Mouse (Mus musculus) layer of hippocampus, postnatal 14 days (tissue): Measurements from ENCODE around the gene Sh3gl3. TPM values are rescaled to one million over a fixed set of nuclear protein-coding genes. Genes with fewer than 3 reads are reported as not detected.
A peak's percentile ranks its signal among the peaks of the same experiment; 100 is the strongest.

Source experiments
- DNase-seq, 2 experiments: peaks; one replicate each; pipeline ENCODE4 v3.0.0; 2021 to 2022; ENCODE audit warnings: low spot score in 2 of 2, mixed read lengths in 1 of 2
- total RNA-seq, 2 experiments: library from RNA; stranded (reverse); gene quantifications; 2 replicates each; pipeline ENCODE4 v1.2.3; 2021

The Sh3gl3 gene
- total RNA-seq, 2 experiments from 2014 or later: 61.8 to 68.6 TPM

GRCm38 (mm10) chr7:82234010-82234897 is 60.6 kb downstream of the Sh3gl3 start:
- no peak for DNase-seq

- no peak for DNase-seq
Measured at GRCm38 (mm10) chr7:82234898-82235290, 61.3 kb downstream of the Sh3gl3 start.

GRCm38 (mm10) chr7:82235486-82235885 is 61.8 kb downstream of the Sh3gl3 start:
- no peak for DNase-seq

- DNase-seq: no peak
Measured at GRCm38 (mm10) chr7:82236152-82236898, 62.7 kb downstream of the Sh3gl3 start.

- DNase-seq: no peak
Measured at GRCm38 (mm10) chr7:82236899-82237162, 63.2 kb downstream of the Sh3gl3 start.

GRCm38 (mm10) chr7:82240424-82241240 is 67.0 kb downstream of the Sh3gl3 start:
- DNase-seq: no peak

- no peak for DNase-seq
Measured at GRCm38 (mm10) chr7:82244701-82245100, 71.1 kb downstream of the Sh3gl3 start.

- DNase-seq: no peak
Measured at GRCm38 (mm10) chr7:82248953-82249695, 75.5 kb downstream of the Sh3gl3 start.

GRCm38 (mm10) chr7:82253309-82253708 is 79.7 kb downstream of the Sh3gl3 start:
- no peak for DNase-seq

GRCm38 (mm10) chr7:82256936-82257335 is 83.3 kb downstream of the Sh3gl3 start:
- DNase-seq: no peak

- DNase-seq: no peak
Measured at GRCm38 (mm10) chr7:82257530-82257929, 83.9 kb downstream of the Sh3gl3 start.

- DNase-seq: peak; percentile 40 to 54
Measured at GRCm38 (mm10) chr7:82260210-82260609, 86.6 kb downstream of the Sh3gl3 start.

- DNase-seq: peak; percentile 54 to 66
Measured at GRCm38 (mm10) chr7:82263141-82263540, 89.5 kb downstream of the Sh3gl3 start.

GRCm38 (mm10) chr7:82264119-82264518 is 90.5 kb downstream of the Sh3gl3 start:
- no peak for DNase-seq

GRCm38 (mm10) chr7:82265365-82265764 is 91.7 kb downstream of the Sh3gl3 start:
- DNase-seq: no peak

- no peak for DNase-seq
Measured at GRCm38 (mm10) chr7:82269948-82270347, 96.3 kb downstream of the Sh3gl3 start.

GRCm38 (mm10) chr7:82271742-82272141 is 98.1 kb downstream of the Sh3gl3 start:
- no peak for DNase-seq

GRCm38 (mm10) chr7:82272875-82273274 is 99.2 kb downstream of the Sh3gl3 start:
- peak in 1 of 2 experiments; percentile 45 for DNase-seq

- DNase-seq: peak; percentile 46 to 71
Measured at GRCm38 (mm10) chr7:82274011-82274709, 100.5 kb downstream of the Sh3gl3 start.

GRCm38 (mm10) chr7:82274975-82275374 is 101.3 kb downstream of the Sh3gl3 start:
- no peak for DNase-seq
